Mouse (Mus musculus) layer of hippocampus, adult 11-12 months (tissue): ENCODE data around the gene Parp3.

Experiments
- DNase-seq: peaks from one replicate; pipeline ENCODE4 v3.0.0; 2022; ENCODE audit warnings: low spot score

Gene Parp3

DNA sequence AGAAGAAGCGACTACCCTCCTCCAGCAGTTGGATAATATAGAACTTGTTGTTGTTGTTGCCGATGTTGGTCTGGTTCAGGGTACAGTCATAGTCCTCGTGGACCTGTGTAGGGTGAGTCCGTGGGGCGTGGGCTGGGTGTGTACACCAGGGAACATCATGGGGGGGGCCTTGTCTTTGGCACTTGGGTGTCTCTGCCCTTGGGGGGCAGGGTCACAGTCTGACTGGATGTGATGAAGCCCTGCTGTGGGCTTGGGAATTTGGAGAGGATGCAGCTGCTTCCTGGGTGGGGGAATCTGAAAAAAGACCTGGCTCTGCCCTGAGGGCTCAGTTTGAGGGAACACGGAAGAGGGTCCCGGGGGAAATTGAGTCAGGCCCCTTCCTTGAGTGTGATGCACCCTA is 1.7 kb downstream of the Parp3 start:
- no peak for DNase-seq

DNA sequence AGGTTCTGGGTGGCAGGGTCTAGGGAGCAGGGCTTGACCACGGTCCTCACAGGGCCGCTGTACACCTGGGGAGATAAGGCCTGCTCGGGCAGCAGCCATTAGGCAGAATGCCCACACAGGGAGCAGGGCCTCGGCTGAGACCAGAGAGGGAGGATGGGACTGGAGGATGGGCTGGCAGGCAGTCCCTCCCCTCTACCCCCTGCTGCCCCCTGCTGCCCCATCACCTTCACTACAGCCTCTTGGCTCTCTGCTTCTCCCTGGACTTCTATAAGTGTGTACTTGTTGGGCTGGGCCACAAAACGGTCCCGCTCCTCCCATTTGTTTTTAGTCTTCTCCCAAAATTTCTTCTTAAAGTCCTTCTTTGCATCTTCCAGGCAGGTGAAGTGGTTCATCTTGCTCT is 2.3 kb downstream of the Parp3 start:
- DNase-seq = peak; percentile 61

DNA sequence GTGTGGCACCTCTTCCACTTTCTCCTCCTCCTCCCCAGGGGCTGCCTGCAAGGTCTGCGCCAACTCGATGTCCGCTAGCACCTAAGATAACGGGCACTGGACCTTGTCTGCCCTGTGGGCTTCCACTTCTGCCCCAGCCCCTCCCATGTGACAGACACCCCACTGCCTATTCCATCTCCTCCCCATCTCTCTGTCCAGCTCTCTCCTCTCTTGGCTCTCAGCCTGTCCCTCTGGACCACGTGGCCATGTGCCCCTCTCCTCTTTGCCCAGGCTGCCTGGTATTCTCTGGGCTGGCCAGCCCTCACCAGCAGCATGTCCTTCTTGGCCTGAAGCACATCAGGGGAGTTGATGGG is 3.0 kb downstream of the Parp3 start:
- DNase-seq = no peak

DNA sequence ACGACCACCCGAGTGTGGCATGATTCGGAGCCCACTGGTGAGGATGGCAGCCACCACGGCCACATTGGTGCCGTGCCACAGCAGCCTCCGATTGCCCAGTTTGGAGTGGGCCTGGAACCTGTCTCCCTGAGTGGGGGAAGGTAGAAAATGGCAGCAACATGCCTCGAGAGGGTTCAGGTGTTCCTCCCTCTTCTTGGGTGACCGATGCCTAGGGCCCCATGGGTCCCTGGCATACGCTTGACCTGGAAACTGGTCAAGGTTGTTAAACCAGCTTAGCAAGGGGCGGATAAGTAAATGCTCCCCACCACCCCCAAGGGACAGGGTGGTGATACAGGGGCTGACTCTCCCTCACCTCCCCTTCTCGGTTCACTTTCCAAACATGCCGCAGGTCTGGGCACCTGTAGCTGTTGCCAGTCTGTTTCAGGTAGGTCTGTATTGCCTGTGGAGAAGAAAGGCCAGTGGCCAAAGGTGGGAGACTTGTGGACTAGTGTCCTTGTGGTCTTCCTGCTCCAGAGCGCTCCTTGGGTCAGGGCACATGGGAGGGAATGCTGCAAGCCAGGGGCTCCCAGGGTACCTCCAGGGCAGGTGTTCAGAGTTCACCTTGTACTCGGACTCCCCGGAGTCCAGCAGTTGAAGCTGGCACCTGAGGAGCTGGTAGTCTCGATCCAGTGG is 3.5 kb downstream of the Parp3 start:
- peak; percentile 14 for DNase-seq

DNA sequence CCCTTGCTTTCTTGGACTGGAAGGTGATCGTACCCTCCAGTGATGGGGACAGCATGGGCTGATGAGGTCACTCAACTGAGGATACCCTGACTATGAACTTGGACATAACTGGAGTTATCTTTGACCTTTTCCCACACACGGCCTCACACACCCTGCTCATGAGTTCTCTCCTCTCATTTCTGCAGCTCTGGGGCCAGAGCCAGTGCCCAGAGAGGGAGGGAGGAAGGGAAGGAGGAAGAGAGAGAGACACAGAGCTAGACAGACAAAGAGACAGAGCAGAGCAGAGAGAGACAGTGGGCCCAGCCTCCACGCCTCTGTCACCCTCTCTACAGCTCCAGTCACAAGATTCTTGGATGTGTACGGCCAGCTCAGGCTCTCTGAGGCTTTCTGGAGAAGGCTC is 4.4 kb downstream of the Parp3 start:
- peak; percentile 12 for DNase-seq

DNA sequence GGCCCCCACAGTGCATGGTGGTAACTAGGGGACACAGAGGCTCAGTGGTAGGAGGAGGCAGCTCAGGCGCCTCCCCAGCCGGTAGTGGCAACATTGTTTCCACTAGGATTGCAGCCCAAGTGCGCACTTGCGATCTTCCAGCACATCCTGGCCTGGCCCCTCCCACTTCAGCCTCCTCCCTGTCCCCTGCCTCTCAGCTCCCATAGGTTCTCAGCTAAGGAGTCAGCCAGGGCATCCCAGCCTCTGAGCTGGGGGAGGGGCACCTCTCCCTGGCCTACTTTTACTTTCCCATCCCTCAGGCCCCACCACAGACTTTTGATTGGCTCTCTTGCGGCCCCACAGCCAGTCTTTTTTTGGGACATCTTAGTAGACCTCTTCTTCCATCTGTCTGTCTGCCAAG is 4.9 kb downstream of the Parp3 start:
- peak; percentile 50 for DNase-seq

DNA sequence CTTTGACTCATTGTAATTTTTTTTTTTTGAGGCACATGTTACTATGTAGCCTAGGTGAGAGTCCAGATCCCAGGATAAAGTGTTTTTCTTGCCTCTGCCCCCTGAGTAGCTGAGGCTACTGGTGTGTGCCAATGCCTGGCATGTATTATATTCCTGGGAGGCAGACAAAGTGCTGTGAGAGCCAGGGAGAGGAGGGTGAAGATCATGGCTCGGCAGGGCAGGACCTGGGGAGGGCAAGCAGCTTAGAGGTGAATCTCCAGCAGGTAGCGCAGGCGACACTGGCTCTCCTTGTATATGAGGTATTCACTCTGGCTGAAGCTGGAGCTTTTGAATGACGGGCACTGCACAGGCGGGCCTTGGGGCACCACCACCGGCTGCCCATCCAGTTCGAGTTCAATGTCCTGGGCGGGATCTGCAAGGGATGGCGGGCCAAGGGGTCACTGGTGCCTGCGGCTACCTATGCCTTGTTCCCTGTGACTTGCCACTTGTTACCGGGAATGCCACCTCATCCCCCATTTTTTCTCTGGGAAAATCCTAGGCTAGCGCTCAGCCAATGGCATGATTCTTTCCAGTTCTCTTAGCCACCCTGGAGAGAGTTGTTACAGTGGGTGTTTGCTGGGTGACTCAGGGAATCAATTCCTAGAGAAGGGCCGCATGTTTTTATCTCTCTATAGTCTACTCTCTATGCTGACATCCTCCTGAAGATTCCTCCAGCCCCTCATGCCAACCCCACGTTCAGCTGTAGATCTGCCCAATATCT is 5.6 kb downstream of the Parp3 start:
- peak; percentile 9 for DNase-seq

DNA sequence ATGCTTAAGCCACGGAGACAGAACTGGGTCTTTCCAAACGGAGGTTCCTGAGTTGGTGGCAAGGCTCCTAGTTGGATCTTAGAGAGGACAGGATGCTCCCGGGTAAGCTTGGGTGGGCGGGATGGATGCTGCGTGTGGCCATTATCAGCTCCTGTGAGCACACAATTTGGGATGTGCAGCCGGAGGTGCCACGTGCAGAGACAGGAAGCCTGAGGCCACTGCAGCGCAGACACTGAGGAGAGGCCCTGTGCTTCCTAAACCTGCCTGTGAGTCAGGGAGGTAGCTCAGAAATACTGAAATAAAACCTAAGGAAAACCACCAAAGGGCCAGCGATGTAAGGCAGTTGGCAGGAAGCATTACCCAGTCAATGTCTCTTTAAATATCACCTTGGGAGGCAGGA is 7.0 kb downstream of the Parp3 start:
- no peak for DNase-seq

DNA sequence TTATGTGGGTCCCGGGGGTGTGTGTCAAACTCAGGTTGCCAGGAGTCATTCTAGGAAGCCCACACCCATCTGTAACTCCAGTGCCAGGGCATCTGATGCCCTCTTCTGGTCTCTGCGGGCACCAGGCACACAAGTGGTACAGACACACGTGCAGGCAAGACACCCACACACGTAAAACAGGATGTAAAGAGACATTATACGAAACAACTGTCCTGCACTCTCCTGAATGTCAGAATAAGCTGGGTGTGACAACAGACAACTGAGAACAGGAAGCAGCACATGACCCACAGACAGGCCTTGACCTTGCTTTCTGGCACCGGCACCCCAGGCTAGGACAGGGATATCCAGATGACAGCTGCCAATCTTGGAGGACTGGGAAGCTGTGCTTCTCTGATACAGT is 7.4 kb downstream of the Parp3 start:
- DNase-seq = no peak

DNA sequence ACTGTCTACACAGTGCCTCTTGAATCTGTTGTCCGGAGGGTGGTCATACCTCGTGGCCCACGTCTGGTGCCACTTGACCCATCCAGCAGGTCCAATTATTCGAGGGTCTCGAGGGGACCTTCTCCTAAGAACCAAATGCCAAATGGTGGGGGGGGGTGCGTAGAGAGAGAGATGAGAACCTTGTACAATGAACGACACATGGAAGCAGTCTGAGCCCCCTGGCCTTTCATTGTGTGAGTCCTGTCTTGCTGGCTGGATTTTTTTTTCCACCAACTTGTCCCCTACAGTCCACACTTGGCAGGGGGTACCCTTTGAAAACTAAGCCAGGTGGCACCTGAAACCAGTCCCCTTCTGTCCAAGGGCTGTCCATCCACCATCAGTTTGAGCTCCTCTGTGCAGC is 9.0 kb downstream of the Parp3 start:
- no peak for DNase-seq

DNA sequence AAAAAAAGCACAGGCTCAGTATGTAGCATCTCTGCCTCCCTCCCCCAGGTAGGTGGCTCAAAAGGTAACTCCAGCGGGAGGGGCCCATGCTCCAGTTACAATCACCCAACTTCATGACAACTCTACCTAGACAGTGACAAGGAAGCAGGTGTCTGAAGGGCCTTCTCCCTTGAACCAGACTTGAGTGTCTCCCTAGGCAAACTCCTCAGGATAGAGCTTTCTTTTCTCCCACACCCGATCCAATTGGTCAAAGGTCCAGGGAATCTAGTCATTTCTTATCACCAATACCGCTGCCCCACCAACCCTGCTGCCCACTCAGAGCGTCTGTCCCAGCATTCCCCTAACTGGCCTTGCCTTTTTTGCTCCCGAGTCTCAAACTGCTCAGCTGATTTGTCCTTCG is 10.0 kb downstream of the Parp3 start:
- no peak for DNase-seq

DNA sequence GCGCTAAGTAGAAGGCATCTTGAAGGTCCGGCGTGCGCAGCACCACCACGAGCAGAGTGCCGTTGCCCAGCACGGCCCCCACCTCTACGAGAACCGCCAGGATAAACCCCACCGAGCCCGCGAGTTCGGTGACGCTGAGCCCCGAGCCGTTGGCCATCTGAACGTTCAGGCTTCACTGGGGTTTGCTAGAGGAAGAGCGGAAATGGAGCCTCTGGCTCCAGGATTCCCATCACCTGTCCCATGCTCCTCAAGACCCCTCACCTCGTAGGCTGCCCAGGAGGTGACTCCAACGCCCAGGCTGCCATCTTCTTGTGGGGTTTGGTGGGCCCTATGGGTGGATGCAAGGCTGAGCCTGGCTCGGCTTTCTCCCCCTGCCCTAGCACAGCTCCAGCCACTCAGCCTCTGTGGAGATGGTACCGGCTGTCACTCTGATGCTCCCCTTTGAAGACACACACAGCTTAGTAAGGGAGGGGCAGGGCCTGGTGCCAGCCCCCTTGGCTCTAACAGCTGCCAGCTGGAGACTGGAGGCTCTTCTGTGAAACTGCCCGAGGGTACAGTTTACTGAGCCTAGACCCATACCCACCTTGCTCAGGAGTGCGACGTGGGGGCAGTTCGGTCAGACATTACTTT is 11.1 kb downstream of the Parp3 start, which contains the start of gene Gpr62:
Gpr62 (minus strand) TSS at position 368 of the 630 bp plus-strand sequence.
- peak; percentile 84 for DNase-seq

DNA sequence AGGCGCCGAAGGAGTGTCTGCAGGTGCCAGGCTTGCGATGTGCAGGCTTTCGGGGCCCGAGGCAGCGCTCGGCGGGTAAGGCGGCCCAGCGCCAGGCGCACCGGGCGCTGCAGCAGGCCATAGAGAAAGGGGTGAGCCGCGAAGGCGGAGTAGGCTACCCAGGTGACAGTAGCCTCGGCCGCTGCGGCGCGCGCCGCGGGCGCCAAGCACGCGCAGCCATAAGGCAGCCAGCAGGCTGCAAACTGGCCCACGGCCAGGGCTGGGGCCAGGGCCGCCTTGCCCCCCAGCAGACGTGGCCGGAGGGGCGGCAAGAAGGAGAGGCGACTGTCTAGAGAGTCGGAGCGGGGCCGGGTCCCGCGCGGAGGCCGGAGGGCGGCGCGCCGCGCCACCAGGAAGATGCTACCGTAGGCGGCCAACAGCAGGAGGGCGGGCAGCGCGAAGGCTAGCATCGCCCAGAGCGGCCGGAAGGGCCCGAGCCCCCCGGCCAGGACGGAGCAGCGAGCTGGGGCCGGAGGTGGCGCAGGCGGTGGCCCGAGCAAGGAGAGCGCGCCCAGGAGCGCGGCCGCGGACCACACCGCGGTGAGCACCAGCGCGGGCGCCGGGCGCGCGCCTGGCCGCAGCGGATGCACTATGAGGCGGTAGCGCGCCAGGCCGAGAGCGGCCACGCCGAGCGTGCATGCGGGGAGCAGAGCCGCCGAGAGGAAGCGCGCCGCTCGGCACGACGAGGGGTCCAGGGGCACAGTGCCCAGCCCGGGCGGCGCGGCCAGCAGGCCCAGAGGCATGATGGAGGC is 11.8 kb downstream of the Parp3 start:
- DNase-seq = peak; percentile 75

DNA sequence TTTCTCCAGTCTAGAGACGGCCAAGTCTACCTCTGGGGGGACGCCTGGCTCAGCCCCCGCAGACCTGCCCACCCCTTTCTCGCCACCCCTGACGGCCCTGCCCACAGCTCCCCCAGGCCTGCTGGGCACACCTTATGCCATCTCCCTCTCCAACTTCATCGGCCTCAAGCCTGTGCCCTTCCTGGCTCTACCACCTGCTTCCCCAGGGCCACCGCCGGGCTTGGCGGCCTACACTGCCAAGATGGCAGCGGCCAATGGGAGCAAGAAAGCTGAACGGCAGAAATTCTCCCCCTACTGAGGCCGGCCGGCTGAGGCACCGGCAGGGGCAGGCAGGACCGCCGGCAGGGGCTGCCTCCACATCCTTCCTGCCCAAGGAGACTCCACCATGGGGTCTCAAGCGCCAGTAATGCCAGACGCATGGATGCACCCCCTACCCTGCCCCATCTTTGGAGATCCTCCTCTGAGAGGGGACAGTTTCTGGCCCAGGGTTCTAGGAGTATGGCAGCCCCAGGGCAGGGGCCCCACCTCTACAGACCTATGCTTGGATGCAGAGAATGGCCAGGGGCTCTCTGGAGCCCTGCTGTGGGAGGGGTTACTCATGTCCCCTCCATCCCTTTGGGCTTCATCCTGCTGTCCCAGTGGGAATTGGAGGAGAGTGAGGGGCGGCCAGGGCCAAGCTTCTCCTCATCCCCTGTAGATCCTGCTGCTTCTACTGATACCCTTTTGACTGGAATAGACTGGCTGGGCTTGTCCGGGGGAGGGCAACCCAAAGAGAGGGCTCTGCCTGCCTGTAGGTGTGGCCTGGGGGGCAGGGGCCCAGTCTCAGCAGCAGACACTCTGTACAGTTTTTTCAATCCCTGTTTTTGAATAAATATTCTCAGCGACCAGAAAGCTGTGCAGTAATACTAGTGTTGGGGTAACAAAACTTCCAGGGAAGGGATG is 13.4 kb downstream of the Parp3 start:
- no peak for DNase-seq

DNA sequence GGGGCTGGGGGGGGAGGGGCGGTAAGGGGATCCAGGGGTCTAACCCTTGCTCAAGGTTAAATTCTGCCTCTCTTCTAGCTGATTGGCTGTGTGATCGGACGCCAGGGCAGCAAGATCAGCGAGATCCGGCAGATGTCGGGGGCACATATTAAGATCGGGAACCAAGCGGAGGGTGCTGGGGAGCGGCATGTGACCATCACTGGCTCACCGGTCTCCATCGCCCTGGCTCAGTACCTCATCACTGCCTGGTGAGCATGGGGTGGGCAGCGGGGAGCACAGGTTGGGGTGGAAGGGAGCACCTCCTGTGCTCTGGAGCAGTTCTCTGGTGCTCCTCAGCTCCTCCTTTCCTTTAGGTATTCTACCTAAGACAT is 14.3 kb downstream of the Parp3 start:
- DNase-seq = no peak

DNA sequence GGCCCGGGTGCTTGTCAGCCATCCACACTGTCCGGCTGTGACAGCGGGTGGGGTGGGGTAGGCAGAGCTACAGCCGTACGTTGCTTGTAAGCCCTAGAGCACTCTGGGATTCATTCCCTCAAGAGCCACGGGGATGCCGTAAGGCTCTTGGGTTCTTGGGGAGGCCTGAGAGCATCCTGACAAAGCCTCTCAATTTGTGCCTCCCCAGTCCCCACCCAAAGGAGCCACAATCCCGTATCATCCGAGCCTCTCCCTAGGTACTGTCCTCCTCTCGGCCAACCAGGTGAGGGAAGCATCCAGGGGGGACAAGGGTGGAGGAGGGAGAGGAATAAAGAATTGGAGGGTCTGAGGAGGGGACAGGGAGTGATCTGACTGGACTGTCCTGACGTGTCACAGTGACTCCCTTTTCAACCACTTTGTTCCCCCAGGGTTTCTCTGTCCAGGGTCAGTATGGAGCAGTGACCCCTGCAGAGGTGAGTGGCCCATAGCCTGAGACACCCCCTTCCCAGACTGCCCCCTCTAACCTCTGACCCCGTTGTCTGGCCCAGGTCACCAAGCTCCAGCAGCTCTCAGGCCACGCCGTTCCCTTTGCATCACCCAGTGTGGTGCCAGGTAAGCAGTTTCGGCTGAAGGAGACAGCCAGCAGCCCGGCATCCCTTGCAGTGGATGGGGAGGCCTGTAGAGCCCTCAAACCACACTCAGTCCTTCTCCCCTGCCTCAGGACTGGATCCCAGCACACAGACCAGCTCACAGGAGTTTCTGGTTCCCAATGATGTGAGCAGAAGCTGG is 14.9 kb downstream of the Parp3 start:
- DNase-seq = no peak

DNA sequence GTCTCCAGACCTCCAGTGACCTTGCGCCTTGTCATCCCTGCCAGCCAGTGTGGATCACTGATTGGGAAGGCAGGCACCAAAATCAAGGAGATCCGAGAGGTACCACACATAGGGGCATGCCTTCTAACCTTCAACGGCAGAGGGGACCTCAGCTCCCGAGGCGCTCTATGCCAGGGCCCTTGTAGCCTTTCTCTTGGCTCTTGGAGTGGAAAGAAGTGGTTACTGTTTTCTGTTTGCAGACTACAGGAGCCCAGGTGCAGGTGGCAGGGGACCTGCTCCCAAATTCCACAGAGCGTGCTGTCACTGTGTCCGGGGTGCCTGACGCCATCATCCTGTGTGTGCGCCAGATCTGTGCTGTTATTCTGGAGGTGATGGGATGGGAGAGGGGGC is 15.7 kb downstream of the Parp3 start:
- DNase-seq = no peak

DNA sequence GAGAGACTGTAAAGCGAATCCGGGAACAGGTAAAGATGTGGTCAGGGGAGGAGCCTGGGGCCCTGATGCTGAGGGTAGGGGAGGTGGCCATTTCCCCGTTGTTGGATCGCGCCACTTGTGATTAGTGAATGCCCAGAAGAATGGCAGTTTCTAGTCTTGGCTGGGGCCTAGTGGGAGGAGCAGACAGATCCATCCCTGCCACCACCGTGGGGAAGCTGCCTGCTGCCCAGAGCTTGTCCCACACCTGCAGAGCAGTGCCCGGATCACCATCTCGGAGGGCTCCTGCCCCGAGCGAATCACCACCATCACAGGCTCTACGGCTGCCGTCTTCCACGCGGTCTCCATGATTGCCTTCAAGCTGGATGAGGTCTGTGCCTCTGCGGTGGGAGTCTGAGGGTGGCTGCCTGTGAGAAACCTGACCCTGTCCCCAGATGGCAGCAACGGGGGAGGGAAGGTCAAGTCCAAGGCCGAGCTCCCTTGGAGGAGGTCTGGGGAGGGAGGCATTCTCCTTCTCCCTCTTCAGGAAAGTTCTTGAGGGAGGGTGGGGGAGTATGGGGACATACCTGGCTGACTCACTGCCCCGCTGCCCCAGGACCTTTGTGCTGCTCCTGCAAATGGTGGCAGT is 16.2 kb downstream of the Parp3 start:
- DNase-seq = no peak

DNA sequence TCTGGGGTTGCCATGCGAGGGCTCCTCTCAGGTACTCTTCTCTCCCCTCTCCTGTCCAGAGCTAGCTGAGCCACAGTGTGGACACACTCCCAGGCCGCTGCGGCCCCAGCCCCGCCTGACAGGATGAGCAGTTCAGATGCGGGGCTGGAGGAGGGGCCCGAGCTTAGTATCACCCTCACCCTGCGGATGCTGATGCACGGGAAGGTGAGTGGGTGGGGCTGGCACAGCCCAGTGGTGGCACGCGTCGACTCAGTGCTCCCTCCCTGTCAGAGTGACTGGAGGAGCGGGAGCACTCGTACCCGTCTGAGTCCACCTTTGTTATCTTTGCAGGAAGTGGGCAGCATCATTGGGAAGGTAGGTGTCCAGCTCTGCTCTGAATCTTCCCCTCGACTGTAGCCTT is 16.8 kb downstream of the Parp3 start:
- no peak for DNase-seq

DNA sequence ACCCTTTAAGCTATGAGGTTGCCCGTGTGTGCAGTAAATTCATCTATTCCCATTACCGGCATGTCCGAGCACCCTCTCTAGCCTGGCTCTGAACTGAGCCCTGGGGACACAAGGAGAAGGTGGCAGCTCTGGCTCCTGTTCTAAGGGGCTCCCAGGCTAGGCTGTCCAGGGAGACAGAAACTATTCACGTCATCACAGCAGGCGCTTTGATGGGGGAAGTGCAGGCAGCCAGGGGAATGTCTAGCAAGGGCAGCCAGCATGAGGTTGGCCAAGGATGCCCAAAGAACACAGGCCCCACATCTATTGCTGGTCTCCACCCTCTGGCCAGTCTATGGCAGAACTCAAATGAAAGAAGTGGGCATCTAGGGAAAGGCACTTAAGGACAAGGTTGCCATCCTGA is 18.8 kb downstream of the Parp3 start:
- no peak for DNase-seq
